In the genomic region with DNA sequence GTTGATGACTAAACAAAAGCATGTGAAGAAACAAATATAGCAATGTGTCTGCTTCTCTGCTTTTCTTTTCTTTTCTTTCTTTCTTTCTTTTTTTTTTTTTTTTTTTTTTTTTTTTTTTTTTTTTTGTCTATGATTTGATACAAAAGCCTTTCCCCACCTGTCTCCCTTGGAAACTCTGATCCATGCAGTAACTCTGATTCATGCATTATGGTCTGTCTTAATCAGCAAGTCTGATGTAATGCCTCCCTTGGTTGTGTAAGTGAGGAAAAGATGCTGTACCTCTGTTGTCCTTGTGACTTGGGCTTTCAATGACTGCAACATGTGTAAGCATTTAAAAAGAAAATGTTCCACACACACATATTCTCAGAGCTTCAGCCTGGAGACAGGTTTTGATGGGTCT, we compare ENCODE assay signal across 24 mouse cellular contexts.
DNase-seq lines count a peak whose midpoint lies in the region; ATAC-seq and TF ChIP-seq lines count a peak whose summit lies in the region.
"Had no signal": no experiment of that assay in that cellular context is flagged by ENCODE, and none has a peak within 500 bp of the region (broad histone marks: within the 10 kb centered on the region; RNA-seq: fewer than 3 reads in every experiment).

No protein-coding gene starts in this region.

- DNase-seq in 3134 (ENCODE audit: extremely low read depth, insufficient read length, low spot score) (peak; percentile 14), CH12.LX (ENCODE audit: extremely low read depth) (no peak), liver (no peak)
- peak; percentile 16 for DNase-seq in limb, embryonic 14.5 days (ENCODE audit: low spot score)
- DNase-seq in right cerebral cortex, postnatal 25 days: no peak
- no peak for DNase-seq in layer of hippocampus, adult 9-10 months (ENCODE audit: low spot score)
- DNase-seq: adrenal gland, adult 2 months; cerebellum, adult 18-20 months; cerebellum, postnatal 14 days; kidney, postnatal 25 days; layer of hippocampus, postnatal 36 days; liver, postnatal 0 days; spleen, adult 18-20 months; thymus, postnatal 25 days had no signal

- peaks cover 2% of the 10 kb centered on the region for H3K9me3 ChIP-seq in CH12.LX (replicated peaks; ENCODE audit: low read length)
- H3K9me3 ChIP-seq in embryonic facial prominence, embryonic 15.5 days (replicated peaks): no peaks in the 10 kb centered on the region
- no peaks in the 10 kb centered on the region for H3K9me3 ChIP-seq in limb, embryonic 14.5 days (ENCODE audit: control insufficient read depth, low read length)
- H3K9me3 ChIP-seq: embryonic facial prominence, embryonic 13.5 days; forebrain, embryonic 10.5 days had no signal

- H3K36me3 ChIP-seq in CH12.LX (replicated peaks in 1 of 2; ENCODE audit: control insufficient read depth in 1 of 2, insufficient read depth in 1 of 2, low read length in 1 of 2): no peaks in the 10 kb centered on the region
- no peaks in the 10 kb centered on the region for H3K36me3 ChIP-seq in embryonic facial prominence, embryonic 15.5 days
- H3K36me3 ChIP-seq in limb, embryonic 14.5 days (ENCODE audit: control insufficient read depth, insufficient read depth, low read length): no peaks in the 10 kb centered on the region
- H3K36me3 ChIP-seq: embryonic facial prominence, embryonic 13.5 days; forebrain, embryonic 10.5 days had no signal

- TF ChIP-seq EP300 in CH12.LX (IDR thresholded peaks at IDR 0.05; ENCODE audit: low read length): no peak

- no peak overlapping the region for H3K4me3 ChIP-seq in CH12.LX (replicated peaks in 1 of 3; ENCODE audit: low read depth in 2 of 3, low read length in 2 of 3, poor library complexity in 1 of 3)
- H3K4me3 ChIP-seq in embryonic facial prominence, embryonic 15.5 days (replicated peaks): no peak overlapping the region
- H3K4me3 ChIP-seq in limb, embryonic 14.5 days (replicated peaks; ENCODE audit: low read length): no peak overlapping the region
- H3K4me3 ChIP-seq: embryonic facial prominence, embryonic 13.5 days; forebrain, embryonic 10.5 days; layer of hippocampus, adult 2 months had no signal

- TF ChIP-seq RAD21 in CH12.LX (IDR thresholded peaks at IDR 0.05; ENCODE audit: low read depth, low read length): no peak

- no peak overlapping the region for H3K27ac ChIP-seq in CH12.LX (ENCODE audit: insufficient read depth, low read depth)
- 0 out of 2 replicates have a peak overlapping the region, but pooled peaks have one; percentile 9 for H3K27ac ChIP-seq in embryonic facial prominence, embryonic 15.5 days (replicated peaks)
- H3K27ac ChIP-seq in limb, embryonic 14.5 days (replicated peaks; ENCODE audit: low read depth, low read length): no peak overlapping the region
- H3K27ac ChIP-seq: embryonic facial prominence, embryonic 13.5 days; forebrain, embryonic 10.5 days; layer of hippocampus, adult 2 months had no signal

- dilution Hi-C loops in CH12.LX (cut with MboI; ENCODE audit: extremely low pct_ligation_motif_present, extremely low pct_unique_long_range_greater_than_20kb, low sequenced_read_pairs): no loop called here

- no peaks in the 10 kb centered on the region for H3K27me3 ChIP-seq in CH12.LX (replicated peaks)
- no peaks in the 10 kb centered on the region for H3K27me3 ChIP-seq in embryonic facial prominence, embryonic 15.5 days
- no peaks in the 10 kb centered on the region for H3K27me3 ChIP-seq in limb, embryonic 14.5 days (ENCODE audit: control insufficient read depth, insufficient read depth, low read length)
- H3K27me3 ChIP-seq: embryonic facial prominence, embryonic 13.5 days had no signal

- peaks cover 0 to 30% of the 10 kb centered on the region in 2 experiments; a peak in 2 of 4 replicates for H3K4me1 ChIP-seq in CH12.LX (ENCODE audit: control insufficient read depth in 1 of 2, insufficient read depth in 2 of 2)
- H3K4me1 ChIP-seq in embryonic facial prominence, embryonic 15.5 days: no peaks in the 10 kb centered on the region
- H3K4me1 ChIP-seq in limb, embryonic 14.5 days (ENCODE audit: control insufficient read depth, insufficient read depth, low read length): peaks cover 6% of the 10 kb centered on the region
- H3K4me1 ChIP-seq: embryonic facial prominence, embryonic 13.5 days had no signal

- no peak for TF ChIP-seq POLR2A in CH12.LX (IDR thresholded peaks at IDR 0.05; ENCODE audit: low read depth, low read length)
- TF ChIP-seq POLR2A in limb, embryonic 14.5 days (IDR thresholded peaks at IDR 0.05; ENCODE audit: borderline replicate concordance, extremely low read depth, insufficient read depth, insufficient read length): no peak

- in situ Hi-C loops in CH12.LX (cut with MboI; ENCODE audit: low pct_ligation_motif_present, low pct_unique_long_range_greater_than_20kb, low sequenced_read_pairs): no loop called here

- no peak overlapping the region for H3K9ac ChIP-seq in CH12.LX (ENCODE audit: insufficient read depth, low read depth)
- no peak overlapping the region for H3K9ac ChIP-seq in embryonic facial prominence, embryonic 15.5 days
- H3K9ac ChIP-seq in limb, embryonic 14.5 days (ENCODE audit: low read depth, low read length, severe bottlenecking): no peak overlapping the region
- H3K9ac ChIP-seq: embryonic facial prominence, embryonic 13.5 days; liver, postnatal 0 days had no signal

- TF ChIP-seq CTCF in CH12.LX (conservative IDR thresholded peaks at IDR 0.05 in 1 of 2, IDR thresholded peaks at IDR 0.05 in 1 of 2; ENCODE audit: low read depth in 2 of 2, low read length in 2 of 2): no peak

- H3K4me2 ChIP-seq in CH12.LX (ENCODE audit: insufficient read depth, low read depth, poor library complexity, severe bottlenecking): no peak overlapping the region
- H3K4me2 ChIP-seq in embryonic facial prominence, embryonic 15.5 days (replicated peaks): no peak overlapping the region
- no peak overlapping the region for H3K4me2 ChIP-seq in limb, embryonic 14.5 days (replicated peaks; ENCODE audit: low read depth, low read length, severe bottlenecking)
- H3K4me2 ChIP-seq: embryonic facial prominence, embryonic 13.5 days; liver, embryonic 11.5 days; midbrain, embryonic 11.5 days had no signal

- ATAC-seq in embryonic facial prominence, embryonic 15.5 days (ENCODE audit: insufficient number of reproducible peaks, low FRiP score, low TSS enrichment, low read depth): no peak
- ATAC-seq in limb, embryonic 14.5 days (ENCODE audit: low FRiP score, low read depth): no peak
- ATAC-seq: forebrain, embryonic 16.5 days; hindbrain, embryonic 16.5 days; intestine, embryonic 16.5 days; liver, postnatal 0 days; lung, postnatal 0 days had no signal

- no peaks in the 10 kb centered on the region for H3K79me2 ChIP-seq in CH12.LX (replicated peaks; ENCODE audit: control insufficient read depth, extremely low read depth, insufficient read depth, poor library complexity, severe bottlenecking)

TF ChIP-seq in CH12.LX, 34 proteins besides CTCF, POLR2A, EP300 and RAD21:
- TF ChIP-seq RCOR1 (conservative IDR thresholded peaks at IDR 0.05; ENCODE audit: low read depth, low read length) (no peak), MYC (IDR thresholded peaks at IDR 0.05; ENCODE audit: low read depth, low read length) (no peak), ZNF384 (IDR thresholded peaks at IDR 0.05; ENCODE audit: low read depth, low read length) (peak; percentile 22; the same call in 1 of the 2 replicates)

Comparison
In these comparisons a context has a peak if more than half of its experiments do, and no peak if none do; other contexts are left out.
1. DNase-seq: peak in 3134 (single experiment) and limb, embryonic 14.5 days (single experiment); none in CH12.LX (single experiment), liver (single experiment), right cerebral cortex, postnatal 25 days (single experiment) and layer of hippocampus, adult 9-10 months (single experiment).